Mouse (Mus musculus) gastrocnemius, adult 2 months (tissue): Measurements from ENCODE around the gene Gm8257. TPM values are rescaled to one million over a fixed set of nuclear protein-coding genes. Genes with fewer than 3 reads are reported as not detected.
A peak's percentile ranks its signal among the peaks of the same experiment; 100 is the strongest.
"Not testable (repeated sequence)": the region's sequence is repeated elsewhere in the genome, so short reads cannot be mapped to it uniquely, and the experiment has no call there.

Experiments used
- DNase-seq: peaks from one replicate; pipeline ENCODE4 v3.0.0; 2022
- H3K27ac ChIP-seq: fragments of 200-600 bp; 2 replicates; pipeline ENCODE4 v1.8.1; 2022; ENCODE audit warnings: mild to moderate bottlenecking
- H3K4me3 ChIP-seq: fragments of 200-600 bp; 2 replicates; pipeline ENCODE4 v1.8.1; 2022; ENCODE audit warnings: mild to moderate bottlenecking, moderate library complexity
- CTCF ChIP-seq: fragments of 200-600 bp; IDR thresholded peaks from 2 replicates; pipeline ENCODE4 v1.8.1; 2022; ENCODE audit warnings: antibody characterized with exemption, mild to moderate bottlenecking, moderate library complexity
- intact Hi-C: fragments of 180-260 bp; cut with DNase I; formaldehyde crosslinking; loops from one replicate; pipeline ENCODE4 v1.15.1; 2025
- long read RNA-seq, 2 experiments: library from polyadenylated mRNA; stranded (forward); transcript quantifications; one replicate each; pipeline ENCODE4 v2.0.0; 2021
- total RNA-seq, 2 experiments: library from RNA; stranded (reverse); gene quantifications; 2 replicates each; pipeline ENCODE4 v1.2.3; 2021

The Gm8257 gene
- total RNA-seq: not detected
- long read RNA-seq, experiment 1: 0 reads
- long read RNA-seq, experiment 2: 0 reads

DNA sequence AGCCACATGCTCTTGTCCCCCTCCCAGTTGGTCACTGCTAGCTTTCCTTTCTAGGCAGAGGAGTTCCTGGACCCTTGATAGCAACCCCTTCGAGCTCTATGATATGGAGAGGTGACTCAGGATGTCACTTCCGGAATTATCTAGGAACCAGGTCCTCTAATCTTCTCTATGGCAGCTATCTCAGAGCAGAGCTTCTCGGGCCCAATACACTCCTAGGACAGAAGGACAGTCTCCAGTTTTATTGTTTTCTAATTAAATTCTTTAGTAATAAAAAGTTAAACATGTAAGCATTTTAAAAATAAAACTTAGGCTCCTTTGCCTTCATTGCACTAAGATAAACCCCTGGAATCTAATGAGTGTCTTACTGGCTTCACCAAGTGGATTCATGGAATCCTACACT, at the start of gene Gm8257:
TSS of gene Gm8257 (minus strand) at position 101 of the 400 bp plus-strand sequence.
- DNase-seq, H3K4me3 ChIP-seq, H3K27ac ChIP-seq, intact Hi-C loops: not testable (repeated sequence)

GRCm38 (mm10) chr14:44750240-44750639, 44.0 kb upstream of the Gm8257 start, which contains the start of gene Gm8267:
Gene Gm8267, minus strand, starts transcription at chr14:44750340.
- intact Hi-C loops: no loop called here
- TF ChIP-seq CTCF: no peak
- DNase-seq: no peak
- H3K27ac ChIP-seq: no peak within 1 kb of the TSS
- no peak within 1 kb of the TSS for H3K4me3 ChIP-seq

DNA sequence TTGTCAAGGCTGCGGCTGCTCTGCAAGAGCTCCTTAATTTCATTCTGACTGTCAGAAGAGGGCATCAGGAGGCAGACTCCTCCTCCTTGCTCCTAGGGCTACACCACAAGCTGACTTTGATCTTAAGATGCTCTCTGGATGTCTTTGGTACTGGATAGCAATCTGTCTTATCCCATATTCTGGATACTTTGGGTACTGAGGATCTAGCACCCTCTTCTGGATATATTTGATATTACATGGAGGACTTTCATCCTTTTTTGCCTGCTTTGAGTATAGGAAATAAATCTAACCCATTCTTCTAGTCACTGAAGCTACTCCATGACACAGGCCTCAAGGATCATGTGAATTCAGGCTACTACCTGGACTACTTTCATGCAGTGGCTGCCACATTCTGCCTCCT, 36.5 kb upstream of the Gm8257 start:
- H3K27ac ChIP-seq, intact Hi-C loops: not testable (repeated sequence)
- TF ChIP-seq CTCF: peak; percentile 27; the same call in 1 of the 2 replicates

DNA sequence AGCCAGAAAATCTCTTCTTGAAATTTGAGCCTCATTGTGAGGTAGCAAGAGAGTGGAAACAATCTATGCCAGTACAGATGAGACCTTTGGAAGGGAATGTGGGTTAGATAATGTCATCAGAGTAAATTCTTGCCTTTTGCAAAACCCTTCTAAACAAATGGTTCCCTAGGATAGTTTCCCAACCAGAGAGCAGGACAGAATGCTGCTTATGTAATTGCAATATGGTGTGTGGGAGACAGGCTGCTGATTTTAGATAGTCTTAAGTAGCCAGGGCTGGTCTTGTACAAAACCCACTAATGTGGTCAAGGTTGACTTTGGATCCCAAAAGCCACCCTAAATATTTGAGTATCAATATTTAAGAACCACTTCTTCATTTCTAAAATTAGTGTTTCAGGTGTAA, 24.5 kb upstream of the Gm8257 start:
- H3K27ac ChIP-seq, DNase-seq, H3K4me3 ChIP-seq, intact Hi-C loops: not testable (repeated sequence)

More for the DNA sequence above, 36.5 kb upstream of the Gm8257 start:
- H3K4me3 ChIP-seq, DNase-seq: not testable (repeated sequence)

DNA sequence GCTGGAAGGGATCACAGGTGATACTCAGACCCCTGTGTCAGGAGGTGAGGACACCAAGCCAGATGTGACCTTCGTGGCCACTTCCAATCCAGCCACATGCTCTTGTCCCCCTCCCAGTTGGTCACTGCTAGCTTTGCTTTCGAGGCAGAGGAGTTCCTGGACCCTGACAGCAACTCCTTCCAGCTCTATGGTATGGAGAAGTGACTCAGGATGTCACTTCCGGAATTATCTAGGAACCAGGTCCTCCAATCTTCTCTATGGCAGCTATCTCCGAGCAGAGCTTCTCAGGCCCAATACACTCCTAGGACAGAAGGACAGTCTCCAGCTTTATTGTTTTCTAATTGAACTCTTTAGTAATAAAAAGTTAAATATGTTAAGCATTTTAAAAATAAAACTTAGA, 78.5 kb downstream of the Gm8257 start, which contains the start of gene Gm5624:
TSS of gene Gm5624 (minus strand) at position 202 of the 400 bp plus-strand sequence.
- H3K4me3 ChIP-seq, intact Hi-C loops, DNase-seq, H3K27ac ChIP-seq: not testable (repeated sequence)

Other genes starting within 250 kb of the Gm8257 start
- not detected for gene BC061237, start 214.0 kb downstream of the Gm8257 start, total RNA-seq
- not detected for gene Gm17093, start 188.2 kb downstream of the Gm8257 start, total RNA-seq
- gene Gm8247, start 123.3 kb downstream of the Gm8257 start, total RNA-seq: not detected
- gene Gm5624, start 78.5 kb downstream of the Gm8257 start, total RNA-seq: not detected
- not detected for gene Gm8267, start 43.9 kb upstream of the Gm8257 start, total RNA-seq
- not detected for gene Ptgdr, start 152.9 kb upstream of the Gm8257 start, total RNA-seq